Mouse (Mus musculus) liver, embryonic 11.5 days (tissue): Measurements from ENCODE around the gene Top2b. TPM values are rescaled to one million over a fixed set of nuclear protein-coding genes. Genes with fewer than 3 reads are reported as not detected.

Experiments
- ATAC-seq: fragments of 200-750 bp; cut with Nextera tagmentation; replicated peaks from 2 replicates; pipeline ENCODE4 v1.8.0; 2017; ENCODE audit warnings: moderate number of reproducible peaks, mild to moderate bottlenecking, moderate TSS enrichment, moderate library complexity; ENCODE audit not compliant: low FRiP score
- DNase-seq: peaks from one replicate; pipeline ENCODE4 v3.0.0-alpha.2; 2017; ENCODE audit warnings: low spot score
- H3K27ac ChIP-seq: fragments of 300-500 bp; sonication (generic); 2 replicates; pipeline ENCODE4 v1.5.1; 2014; ENCODE audit warnings: mild to moderate bottlenecking, low read depth, low read length, control low read depth
- H3K27me3 ChIP-seq: fragments of 300-500 bp; sonication (generic); replicated peaks from 2 replicates; pipeline ENCODE4 v1.6.1; 2014; ENCODE audit warnings: low read length, mixed read lengths; ENCODE audit not compliant: control insufficient read depth, insufficient read depth
- H3K36me3 ChIP-seq: fragments of 300-500 bp; sonication (generic); 2 replicates; pipeline ENCODE4 v1.6.1; 2014; ENCODE audit warnings: mild to moderate bottlenecking, low read length, moderate library complexity, mixed read lengths; ENCODE audit not compliant: control insufficient read depth, insufficient read depth
- H3K4me1 ChIP-seq: fragments of 300-500 bp; sonication (generic); replicated peaks from 2 replicates; pipeline ENCODE4 v1.6.1; 2014; ENCODE audit warnings: low read length, mixed read lengths; ENCODE audit not compliant: control insufficient read depth, insufficient read depth
- H3K4me2 ChIP-seq: fragments of 300-500 bp; sonication (generic); 2 replicates; pipeline ENCODE4 v1.6.1; 2014; ENCODE audit warnings: mild to moderate bottlenecking, control low read depth, moderate library complexity
- H3K4me3 ChIP-seq: fragments of 300-500 bp; sonication (generic); 2 replicates; pipeline ENCODE4 v1.5.1; 2014; ENCODE audit warnings: low read depth, low read length, control low read depth
- H3K9ac ChIP-seq: fragments of 300-500 bp; sonication (generic); 2 replicates; pipeline ENCODE4 v1.6.1; 2014; ENCODE audit warnings: low read depth, low read length, control low read depth
- H3K9me3 ChIP-seq: fragments of 300-500 bp; sonication (generic); 2 replicates; pipeline ENCODE4 v1.6.1; 2016; ENCODE audit warnings: low read length, inconsistent platforms, mixed read lengths; ENCODE audit not compliant: control insufficient read depth
- WGBS: fragments of 180-500 bp; shearing (Covaris S2); extraction: QIAGEN DNeasy Blood & Tissue Kit; methylation state at CpG from one replicate; pipeline ENCODE4 v1.1.7; 2014; 5-methylcytosine and 5-hydroxymethylcytosine counted together
- polyA plus RNA-seq: library from polyadenylated mRNA; unstranded; fragments of >200 nt; fragmentation: Nextera tagmentation; extraction: Ambion mirVana; gene quantifications from 2 replicates; pipeline ENCODE4 v1.2.1, GENCODE M21; 2014

Gene Top2b
- polyA plus RNA-seq, 1 experiment from 2014 or later: 72.4 TPM

DNA sequence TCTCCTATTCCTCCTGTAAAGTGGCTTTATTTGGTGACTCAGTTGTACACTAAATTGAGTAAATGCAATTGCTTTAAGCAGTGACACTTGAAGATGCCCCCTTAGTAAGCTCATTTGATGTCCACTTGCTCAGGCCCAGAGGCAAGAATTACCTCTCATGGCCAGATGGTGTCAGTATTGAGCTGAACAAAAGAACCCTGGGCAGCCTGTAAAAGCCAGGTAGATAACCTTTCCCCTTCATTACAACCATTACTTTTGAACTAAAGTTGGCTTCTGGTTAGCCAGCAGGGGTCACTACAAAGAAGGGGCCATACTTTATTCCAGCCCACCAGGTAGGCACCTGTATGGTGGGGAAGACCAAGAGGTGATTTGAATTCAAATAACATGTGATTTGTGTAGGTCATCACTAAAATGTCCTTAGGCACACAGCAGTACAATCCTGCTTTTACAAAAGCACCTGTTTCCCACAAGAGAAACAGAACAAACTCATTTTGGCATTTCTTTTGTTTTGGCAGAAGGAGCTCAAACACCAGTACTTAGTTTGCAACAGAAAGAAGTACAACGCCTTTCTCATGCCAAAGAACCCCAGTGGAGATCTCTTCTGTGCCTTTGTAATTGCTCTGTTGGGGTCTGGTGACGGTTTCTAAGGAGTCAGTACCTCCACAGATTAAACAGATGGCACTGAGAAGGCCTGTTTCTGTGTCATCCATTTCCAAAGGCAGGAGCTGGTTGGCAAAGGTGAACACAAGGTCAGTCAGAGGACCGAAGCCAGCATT lies 69.6 kb downstream of the Top2b start:
- 84% methylated on average over 3 of the region's 3 CpGs for WGBS
- Histone ChIP-seq H3K27ac (no peak overlapping the region), H3K36me3 (peaks cover 15% of the 10 kb centered on the region; the same call in 1 of the 2 replicates), H3K9ac (no peak overlapping the region), H3K4me3 (no peak overlapping the region), H3K9me3 (no peaks in the 10 kb centered on the region), H3K4me2 (no peak overlapping the region), H3K27me3 (no peaks in the 10 kb centered on the region), H3K4me1 (no peaks in the 10 kb centered on the region)
- peak; percentile 51 for DNase-seq
- ATAC-seq: peak; percentile 43; the same call in 1 of the 2 replicates

DNA sequence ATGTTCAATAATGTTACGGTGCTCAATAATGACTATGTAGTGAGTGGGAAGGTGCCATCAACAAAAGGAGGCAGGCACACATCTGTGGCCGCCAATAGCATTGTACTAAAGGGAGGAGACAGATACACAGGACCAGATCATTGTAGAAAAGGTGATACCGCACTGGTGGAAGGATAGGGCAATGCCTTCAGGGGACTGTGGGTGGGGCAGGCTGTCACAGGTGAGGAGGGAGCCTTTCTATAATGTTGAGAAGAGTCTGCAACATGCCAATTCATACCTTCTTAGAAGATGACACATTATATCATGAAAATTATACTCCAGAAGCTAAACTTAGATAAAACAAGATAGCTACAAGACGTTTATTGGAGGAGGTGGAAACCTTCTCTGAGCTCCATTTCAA lies 72.4 kb downstream of the Top2b start:
- H3K9me3 ChIP-seq: no peaks in the 10 kb centered on the region
- no peak for DNase-seq
- H3K27me3 ChIP-seq: no peaks in the 10 kb centered on the region
- H3K9ac ChIP-seq: no peak overlapping the region
- H3K4me3 ChIP-seq: no peak overlapping the region
- WGBS: 86% methylated on average over 4 of the region's 4 CpGs
- peaks cover 10% of the 10 kb centered on the region; the same call in 1 of the 2 replicates for H3K36me3 ChIP-seq
- no peak overlapping the region for H3K4me2 ChIP-seq
- H3K27ac ChIP-seq: no peak overlapping the region
- ATAC-seq: no peak
- H3K4me1 ChIP-seq: no peaks in the 10 kb centered on the region

DNA sequence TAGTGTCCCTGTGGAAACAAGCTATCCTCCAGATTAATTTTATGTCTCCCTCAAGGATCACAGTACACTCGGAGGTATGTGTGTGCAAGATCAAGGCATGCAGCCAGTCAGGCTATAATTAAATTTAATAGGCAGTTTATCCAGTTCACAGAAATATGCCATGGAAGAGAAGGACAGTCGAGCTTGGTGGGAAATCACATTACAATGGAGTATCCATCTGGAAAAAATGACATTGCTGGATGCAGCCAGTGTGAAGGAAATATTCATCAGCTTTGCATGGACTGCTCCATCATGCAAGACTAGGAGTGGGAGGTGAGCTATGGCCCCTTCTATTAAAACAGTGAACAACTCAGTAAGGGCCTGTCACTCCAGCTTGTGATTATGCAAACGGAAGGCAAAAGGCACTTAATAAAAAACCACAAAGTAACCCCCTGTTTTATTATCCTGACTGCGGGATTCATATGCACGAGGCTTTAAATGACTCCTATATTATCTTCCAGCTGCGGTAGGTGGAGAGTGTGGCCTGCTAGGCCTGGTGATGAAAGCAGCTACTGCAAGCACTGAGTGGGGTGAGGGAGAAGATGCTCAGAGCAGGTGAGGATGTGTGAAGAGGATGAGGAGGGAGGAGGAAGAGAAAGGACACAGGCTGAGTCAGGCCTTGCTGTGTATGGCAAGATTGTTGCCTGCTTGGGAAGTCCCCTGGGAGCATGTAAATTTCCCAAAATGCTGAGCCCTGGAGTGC lies 74.6 kb downstream of the Top2b start:
- peaks cover 7% of the 10 kb centered on the region; the same call in 1 of the 2 replicates for H3K36me3 ChIP-seq
- no peak overlapping the region for H3K27ac ChIP-seq
- H3K4me3 ChIP-seq: no peak overlapping the region
- no peaks in the 10 kb centered on the region for H3K27me3 ChIP-seq
- WGBS: 78% methylated on average over 6 of the region's 6 CpGs
- no peak overlapping the region for H3K4me2 ChIP-seq
- H3K4me1 ChIP-seq: no peaks in the 10 kb centered on the region
- H3K9me3 ChIP-seq: no peaks in the 10 kb centered on the region
- DNase-seq (no peak), ATAC-seq (no peak)
- H3K9ac ChIP-seq: no peak overlapping the region

DNA sequence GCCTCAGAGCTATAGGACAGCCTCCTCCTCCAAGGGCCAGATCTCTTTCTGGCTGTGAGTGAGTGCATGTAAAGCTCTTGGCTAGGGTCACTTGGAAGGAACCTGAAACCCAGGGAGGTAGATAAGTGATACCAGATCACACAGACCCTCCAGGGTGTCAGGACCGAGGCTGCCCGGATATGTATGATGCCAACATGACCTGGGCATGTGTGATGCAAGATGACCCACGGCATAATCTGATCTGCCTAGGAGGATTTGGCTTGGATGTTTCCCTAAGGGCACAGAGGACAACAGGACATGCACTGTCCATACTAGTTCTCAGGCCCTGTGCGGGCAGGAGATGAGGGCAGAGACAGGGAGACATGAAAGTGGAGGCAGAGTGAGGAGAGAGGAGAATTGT lies 79.9 kb downstream of the Top2b start:
- no peak overlapping the region for H3K9ac ChIP-seq
- peaks cover 5% of the 10 kb centered on the region for H3K4me1 ChIP-seq
- H3K9me3 ChIP-seq: no peaks in the 10 kb centered on the region
- H3K4me2 ChIP-seq: no peak overlapping the region
- 82% methylated on average over 4 of the region's 4 CpGs for WGBS
- no peak for ATAC-seq
- H3K36me3 ChIP-seq: peaks cover 3% of the 10 kb centered on the region; the same call in 1 of the 2 replicates
- no peak for DNase-seq
- H3K27ac ChIP-seq: no peak overlapping the region
- H3K4me3 ChIP-seq: no peak overlapping the region
- H3K27me3 ChIP-seq: no peaks in the 10 kb centered on the region

DNA sequence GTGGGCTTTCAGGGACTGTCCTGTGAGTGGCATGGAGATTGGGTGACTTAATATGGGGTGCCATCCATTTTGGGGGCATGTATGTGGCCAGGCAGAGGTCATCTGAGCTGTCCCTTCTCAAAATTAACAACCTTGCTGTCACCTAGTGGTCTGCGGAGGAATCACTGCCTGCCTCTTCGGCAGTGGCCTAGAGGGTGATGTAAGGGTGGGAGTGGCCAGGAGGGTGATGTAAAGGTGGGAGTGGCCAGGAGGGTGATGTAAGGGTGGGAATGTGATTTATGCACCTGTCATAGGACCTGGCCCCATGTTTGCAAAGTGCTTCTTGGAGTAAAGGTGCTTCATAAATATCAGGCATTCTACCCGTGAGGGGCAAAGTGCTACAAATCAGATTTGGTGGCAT lies 82.6 kb downstream of the Top2b start:
- 38% methylated on average over 3 of the region's 3 CpGs for WGBS
- no peak overlapping the region for H3K27ac ChIP-seq
- DNase-seq (peak; percentile 38), ATAC-seq (peak; percentile 53)
- no peak overlapping the region for H3K4me3 ChIP-seq
- no peaks in the 10 kb centered on the region for H3K27me3 ChIP-seq
- H3K4me1 ChIP-seq: peaks cover 5% of the 10 kb centered on the region
- no peak overlapping the region for H3K4me2 ChIP-seq
- H3K9ac ChIP-seq: no peak overlapping the region
- H3K9me3 ChIP-seq: no peaks in the 10 kb centered on the region
- H3K36me3 ChIP-seq: no peaks in the 10 kb centered on the region

DNA sequence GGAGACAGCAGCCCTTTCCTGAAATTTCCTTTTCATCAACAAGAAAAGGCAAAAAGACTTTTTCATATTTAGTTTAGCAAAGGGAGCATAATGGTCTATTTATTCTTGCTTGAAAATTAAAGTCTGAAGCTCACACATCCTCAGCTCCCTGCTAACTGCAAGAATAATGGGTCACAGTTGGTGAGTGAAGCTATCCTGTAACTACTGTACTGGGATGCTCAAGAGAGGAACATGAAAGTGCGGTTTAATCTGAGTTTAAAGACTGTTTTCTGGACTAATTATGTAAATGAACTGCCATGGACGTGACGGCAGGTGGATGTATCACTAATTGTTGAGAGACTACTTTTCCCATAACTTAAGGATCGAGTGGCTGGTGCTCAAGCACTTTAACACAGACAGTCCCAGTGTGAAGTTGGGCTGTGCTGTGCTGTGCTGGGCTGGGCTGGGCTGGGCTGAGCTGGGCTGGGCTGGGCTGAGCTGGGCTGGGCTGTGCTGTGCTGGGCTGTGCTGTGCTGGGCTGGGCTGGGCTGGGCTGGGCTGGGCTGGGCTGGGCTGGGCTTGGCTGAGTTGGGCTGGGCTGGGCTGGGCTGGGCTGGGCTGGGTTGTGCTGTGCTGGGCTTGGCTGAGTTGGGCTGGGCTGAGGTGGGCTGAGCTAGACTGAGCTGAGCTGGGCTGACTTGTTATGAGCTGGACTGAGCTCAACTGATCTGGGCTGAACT lies 83.4 kb downstream of the Top2b start:
- peak; percentile 38 for DNase-seq
- 51% methylated on average over 4 of the region's 4 CpGs for WGBS

DNA sequence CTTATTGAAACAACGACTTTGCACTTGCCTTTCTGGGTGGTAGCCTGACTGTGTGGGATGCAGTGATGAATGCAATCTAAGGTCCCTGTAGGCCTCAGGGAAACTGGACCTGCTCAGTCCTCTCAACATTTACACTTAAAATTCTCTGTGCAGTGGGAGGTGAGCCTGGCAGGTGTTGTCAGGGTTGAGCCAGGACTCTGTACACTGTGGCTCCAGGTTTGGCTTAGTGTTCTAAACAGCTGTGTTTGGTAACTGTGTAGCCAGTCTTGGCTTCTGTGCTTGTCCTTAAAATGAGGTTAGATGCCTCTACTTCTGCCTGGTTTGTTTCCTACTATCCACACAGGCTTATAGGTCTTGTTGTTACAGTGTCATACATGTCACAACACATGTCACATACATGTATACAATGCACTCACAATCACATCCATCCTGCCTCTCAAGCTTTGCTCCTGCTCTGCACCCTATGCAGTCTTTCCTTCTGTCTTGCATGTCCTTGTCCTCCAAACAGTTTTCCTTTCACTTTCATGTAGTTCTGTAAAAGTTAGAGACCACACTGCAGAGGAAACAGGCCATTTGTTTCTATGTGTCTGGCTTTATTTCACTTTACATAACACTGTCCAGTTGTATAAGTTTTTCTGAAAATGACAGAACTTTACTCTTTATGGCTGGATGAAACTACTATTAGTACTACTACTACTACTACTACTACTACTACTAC lies 113.8 kb downstream of the Top2b start:
- Histone ChIP-seq H3K4me2 (no peak overlapping the region), H3K9ac (no peak overlapping the region), H3K4me3 (no peak overlapping the region), H3K27me3 (no peaks in the 10 kb centered on the region), H3K36me3 (no peaks in the 10 kb centered on the region), H3K4me1 (no peaks in the 10 kb centered on the region), H3K27ac (no peak overlapping the region), H3K9me3 (no peaks in the 10 kb centered on the region)
- 83% methylated on average over 1 of the region's 1 CpGs for WGBS
- ATAC-seq: no peak
- peak; percentile 4 for DNase-seq

More for the DNA sequence above, 83.4 kb downstream of the Top2b start:
- H3K4me1 ChIP-seq: peaks cover 5% of the 10 kb centered on the region
- no peak overlapping the region for H3K4me2 ChIP-seq
- H3K36me3 ChIP-seq: no peaks in the 10 kb centered on the region
- H3K4me3 ChIP-seq: no peak overlapping the region
- ATAC-seq: peak; percentile 93
- H3K27me3 ChIP-seq: no peaks in the 10 kb centered on the region
- H3K9me3 ChIP-seq: no peaks in the 10 kb centered on the region
- no peak overlapping the region for H3K9ac ChIP-seq
- no peak overlapping the region for H3K27ac ChIP-seq

DNA sequence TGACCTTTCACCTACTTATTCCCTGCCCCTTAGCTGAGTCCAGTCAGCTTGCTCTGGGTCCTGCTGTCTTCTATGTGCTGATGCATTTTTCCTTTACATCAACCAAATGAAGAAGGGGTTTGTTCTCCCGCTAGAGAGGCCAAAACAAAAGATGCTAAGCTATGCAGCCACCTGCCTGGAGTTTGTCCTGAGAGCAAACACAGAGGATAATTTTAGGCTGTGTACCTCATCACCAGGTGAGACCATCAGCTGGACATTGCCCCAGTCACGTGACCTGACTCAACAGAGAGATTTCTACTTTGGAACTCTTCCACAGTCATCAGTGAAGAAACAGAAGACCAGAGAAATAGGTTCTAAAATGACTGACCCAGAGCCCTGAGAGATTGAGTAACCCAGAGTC lies 114.5 kb downstream of the Top2b start:
- ATAC-seq: no peak
- Histone ChIP-seq H3K4me3 (no peak overlapping the region), H3K9ac (no peak overlapping the region), H3K9me3 (no peaks in the 10 kb centered on the region), H3K36me3 (no peaks in the 10 kb centered on the region), H3K4me2 (no peak overlapping the region), H3K27me3 (no peaks in the 10 kb centered on the region), H3K4me1 (no peaks in the 10 kb centered on the region), H3K27ac (no peak overlapping the region)
- 73% methylated on average over 2 of the region's 2 CpGs for WGBS
- peak; percentile 17 for DNase-seq
